Mouse (Mus musculus) CH12.LX (cell line): Measurements from ENCODE around the gene Zfp945.

Source experiments
- CTCF ChIP-seq, 2 experiments: IDR thresholded peaks in 1 of 2; conservative IDR thresholded peaks in 1 of 2; 2 replicates each; pipeline ENCODE4 v1.5.1; 2011 to 2012; ENCODE audit warnings: low read depth in 2 of 2, low read length in 2 of 2, improper control_type of control experiment in 1 of 2, inconsistent platforms in 1 of 2, mild to moderate bottlenecking in 1 of 2, moderate library complexity in 1 of 2
- EP300 ChIP-seq: IDR thresholded peaks from 2 replicates; pipeline ENCODE4 v1.6.1; 2011; ENCODE audit warnings: low read length, improper control_type of control experiment
- MXI1 ChIP-seq: IDR thresholded peaks from 2 replicates; pipeline ENCODE4 v1.6.1; 2011; ENCODE audit warnings: mild to moderate bottlenecking, low read depth, low read length, improper control_type of control experiment
- PAX5 ChIP-seq: IDR thresholded peaks from 2 replicates; pipeline ENCODE4 v1.6.1; 2012; ENCODE audit warnings: low read length, inconsistent platforms, mixed read lengths
- POLR2A ChIP-seq: IDR thresholded peaks from 2 replicates; pipeline ENCODE4 v1.6.1; 2011; ENCODE audit warnings: low read depth, mild to moderate bottlenecking, improper control_type of control experiment, low read length
- SIN3A ChIP-seq: IDR thresholded peaks from 2 replicates; pipeline ENCODE4 v1.6.1; 2012; ENCODE audit warnings: low read length, improper control_type of control experiment, inconsistent platforms
- SMC3 ChIP-seq: IDR thresholded peaks from 2 replicates; pipeline ENCODE4 v1.6.1; 2011; ENCODE audit warnings: low read depth, low read length, improper control_type of control experiment
- TBP ChIP-seq: conservative IDR thresholded peaks from 2 replicates; pipeline ENCODE4 v1.6.1; 2011; ENCODE audit warnings: low read depth, low read length, improper control_type of control experiment
- UBTF ChIP-seq: IDR thresholded peaks from 2 replicates; pipeline ENCODE4 v1.6.1; 2012; ENCODE audit warnings: low read depth, mild to moderate bottlenecking, inconsistent platforms, low read length, improper control_type of control experiment, moderate library complexity
- USF1 ChIP-seq: IDR thresholded peaks from 2 replicates; pipeline ENCODE4 v1.6.1; 2014; ENCODE audit warnings: low read depth, mild to moderate bottlenecking, inconsistent platforms, low read length, improper control_type of control experiment
- ZNF384 ChIP-seq: IDR thresholded peaks from 2 replicates; pipeline ENCODE4 v1.6.1; 2012; ENCODE audit warnings: low read depth, low read length, improper control_type of control experiment, inconsistent platforms

- TF ChIP-seq SMC3 (no peak), SIN3A (no peak), ZNF384 (no peak), TBP (no peak), CTCF (conservative IDR thresholded peaks at IDR 0.05 in 1 of 2, IDR thresholded peaks at IDR 0.05 in 1 of 2; ENCODE audit: low read depth in 2 of 2, low read length in 2 of 2) (no peak), PAX5 (no peak), UBTF (no peak), MXI1 (no peak), POLR2A (no peak), USF1 (no peak), EP300 (no peak)
Observed at GRCm38 (mm10) chr17:22821166-22821565, 45.8 kb downstream of the Zfp945 start.
